Mouse (Mus musculus): Measurements from ENCODE around the gene Wdr64. TPM values are rescaled to one million over a fixed set of nuclear protein-coding genes. Genes with fewer than 3 reads are reported as not detected.

The Wdr64 gene
- polyA plus RNA-seq, 1 experiment from 2014 or later = not detected

- Histone ChIP-seq H3K9me3 (no peaks in the 10 kb centered on the region), H3K4me3 (no peak overlapping the region), H3K4me2 (no peak overlapping the region), H3K36me3 (no peaks in the 10 kb centered on the region), H3K27ac (no peak overlapping the region), H3K27me3 (no peaks in the 10 kb centered on the region), H3K4me1 (no peaks in the 10 kb centered on the region), H3K9ac (no peak overlapping the region)
- ATAC-seq (ENCODE audit: insufficient number of reproducible peaks, low FRiP score, low TSS enrichment, low read depth) = no peak
- WGBS = 73% methylated on average over 10 of the region's 10 CpGs
Observed at GRCm38 (mm10) chr1:175754576-175755364, 56.4 kb downstream of the Wdr64 start.

GRCm38 (mm10) chr1:175794668-175795067, 96.3 kb downstream of the Wdr64 start:
- Histone ChIP-seq H3K27me3 (no peaks in the 10 kb centered on the region), H3K27ac (no peak overlapping the region), H3K9me3 (no peaks in the 10 kb centered on the region), H3K4me1 (no peaks in the 10 kb centered on the region), H3K36me3 (no peaks in the 10 kb centered on the region), H3K4me3 (no peak overlapping the region), H3K9ac (no peak overlapping the region), H3K4me2 (no peak overlapping the region)
- 67% methylated on average over 2 of the region's 2 CpGs for WGBS
- no peak for ATAC-seq (ENCODE audit: insufficient number of reproducible peaks, low FRiP score, low TSS enrichment, low read depth)

GRCm38 (mm10) chr1:175808356-175808755, 110.0 kb downstream of the Wdr64 start:
- WGBS = 66% methylated on average over 5 of the region's 5 CpGs
- no peaks in the 10 kb centered on the region for H3K9me3 ChIP-seq
- ATAC-seq (ENCODE audit: insufficient number of reproducible peaks, low FRiP score, low TSS enrichment, low read depth) = no peak

GRCm38 (mm10) chr1:175811625-175812024, 113.2 kb downstream of the Wdr64 start:
- ATAC-seq (ENCODE audit: insufficient number of reproducible peaks, low FRiP score, low TSS enrichment, low read depth) = no peak
- no peaks in the 10 kb centered on the region for H3K9me3 ChIP-seq
- H3K9ac ChIP-seq = no peak overlapping the region
- H3K36me3 ChIP-seq = no peaks in the 10 kb centered on the region
- no peak overlapping the region for H3K4me2 ChIP-seq
- 21% methylated on average over 1 of the region's 1 CpGs for WGBS
- no peaks in the 10 kb centered on the region for H3K27me3 ChIP-seq
- H3K4me3 ChIP-seq = no peak overlapping the region
- no peak overlapping the region for H3K27ac ChIP-seq
- H3K4me1 ChIP-seq = no peaks in the 10 kb centered on the region

More at GRCm38 (mm10) chr1:175808356-175808755, 110.0 kb downstream of the Wdr64 start:
- Histone ChIP-seq H3K36me3 (no peaks in the 10 kb centered on the region), H3K27ac (no peak overlapping the region), H3K4me2 (no peak overlapping the region), H3K9ac (no peak overlapping the region), H3K27me3 (no peaks in the 10 kb centered on the region), H3K4me3 (no peak overlapping the region), H3K4me1 (no peaks in the 10 kb centered on the region)

DNA sequence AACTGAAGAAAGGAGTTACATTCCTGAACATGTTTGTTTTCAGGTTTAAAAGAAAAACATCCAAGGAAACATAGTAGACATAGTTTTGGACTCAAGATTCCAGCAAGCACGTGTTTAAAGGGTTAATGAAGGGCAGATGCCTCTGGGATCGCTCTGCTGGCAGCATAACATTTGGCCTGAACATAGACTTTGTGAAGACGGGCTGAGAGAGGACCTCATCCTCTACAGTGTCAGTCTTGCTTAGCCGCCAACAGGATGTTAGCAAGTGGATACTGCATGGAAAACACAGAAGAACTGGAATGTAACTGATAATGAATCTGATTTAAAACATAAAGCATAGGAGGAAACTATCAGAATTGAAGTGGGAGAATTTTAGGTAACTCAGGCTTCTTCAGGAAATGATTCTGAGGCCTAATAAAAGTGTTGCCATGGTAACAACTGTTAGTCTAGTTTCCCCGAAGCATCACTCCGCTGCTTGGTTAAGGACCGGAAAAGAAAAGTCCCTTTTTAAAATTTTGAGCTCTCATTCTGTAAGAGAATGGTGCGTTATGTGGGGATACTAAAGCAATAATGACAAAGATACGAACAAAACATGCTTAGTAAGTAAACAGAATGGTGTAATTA, 125.5 kb downstream of the Wdr64 start:
- Histone ChIP-seq H3K4me1 (no peaks in the 10 kb centered on the region), H3K27me3 (no peaks in the 10 kb centered on the region), H3K9me3 (no peaks in the 10 kb centered on the region), H3K36me3 (no peaks in the 10 kb centered on the region), H3K27ac (no peak overlapping the region), H3K9ac (no peak overlapping the region), H3K4me3 (no peak overlapping the region), H3K4me2 (no peak overlapping the region)
- 53% methylated on average over 9 of the region's 9 CpGs for WGBS
- ATAC-seq (ENCODE audit: insufficient number of reproducible peaks, low FRiP score, low TSS enrichment, low read depth) = no peak

- Histone ChIP-seq H3K27ac (no peak overlapping the region), H3K9me3 (no peaks in the 10 kb centered on the region), H3K9ac (no peak overlapping the region), H3K4me1 (no peaks in the 10 kb centered on the region), H3K27me3 (no peaks in the 10 kb centered on the region), H3K4me2 (no peak overlapping the region), H3K36me3 (no peaks in the 10 kb centered on the region), H3K4me3 (no peak overlapping the region)
- no peak for ATAC-seq (ENCODE audit: insufficient number of reproducible peaks, low FRiP score, low TSS enrichment, low read depth)
- WGBS = 87% methylated on average over 7 of the region's 7 CpGs
Observed at GRCm38 (mm10) chr1:175828539-175828938, 130.1 kb downstream of the Wdr64 start.

GRCm38 (mm10) chr1:175829220-175829619, 130.8 kb downstream of the Wdr64 start:
- H3K9ac ChIP-seq = no peak overlapping the region
- no peaks in the 10 kb centered on the region for H3K27me3 ChIP-seq
- WGBS = 80% methylated on average over 2 of the region's 2 CpGs
- H3K4me1 ChIP-seq = no peaks in the 10 kb centered on the region
- no peak overlapping the region for H3K4me2 ChIP-seq
- H3K9me3 ChIP-seq = no peaks in the 10 kb centered on the region
- ATAC-seq (ENCODE audit: insufficient number of reproducible peaks, low FRiP score, low TSS enrichment, low read depth) = no peak
- H3K4me3 ChIP-seq = no peak overlapping the region
- no peak overlapping the region for H3K27ac ChIP-seq
- no peaks in the 10 kb centered on the region for H3K36me3 ChIP-seq

GRCm38 (mm10) chr1:175855515-175855914, 157.1 kb downstream of the Wdr64 start:
- WGBS = 85% methylated on average over 1 of the region's 1 CpGs
- no peak overlapping the region for H3K9ac ChIP-seq
- no peaks in the 10 kb centered on the region for H3K27me3 ChIP-seq
- no peak for ATAC-seq (ENCODE audit: insufficient number of reproducible peaks, low FRiP score, low TSS enrichment, low read depth)
- H3K4me1 ChIP-seq = no peaks in the 10 kb centered on the region
- no peaks in the 10 kb centered on the region for H3K36me3 ChIP-seq
- no peak overlapping the region for H3K4me3 ChIP-seq
- no peak overlapping the region for H3K4me2 ChIP-seq
- H3K9me3 ChIP-seq = no peaks in the 10 kb centered on the region
- no peak overlapping the region for H3K27ac ChIP-seq

Other genes starting within 250 kb of the Wdr64 start
- 0.63 and 0.65 TPM in 2 replicates for gene Rgs7, start 206.1 kb upstream of the Wdr64 start, polyA plus RNA-seq (2015; fragmentation: Nextera tagmentation; extraction: Ambion mirVana)
- 0.16 and 0.31 TPM in 2 replicates for gene Kmo, start 78.2 kb upstream of the Wdr64 start, polyA plus RNA-seq (2015; fragmentation: Nextera tagmentation; extraction: Ambion mirVana)
- gene Fh1, start 73.0 kb upstream of the Wdr64 start, polyA plus RNA-seq (2015; fragmentation: Nextera tagmentation; extraction: Ambion mirVana) = 93.9 and 103 TPM in 2 replicates
- 4.8 and 5.3 TPM in 2 replicates for gene Opn3, start 5.8 kb upstream of the Wdr64 start, polyA plus RNA-seq (2015; fragmentation: Nextera tagmentation; extraction: Ambion mirVana)
- 1.4 and 1.5 TPM in 2 replicates for gene Chml, start 5.7 kb upstream of the Wdr64 start, polyA plus RNA-seq (2015; fragmentation: Nextera tagmentation; extraction: Ambion mirVana)
- gene Exo1, start 182.0 kb downstream of the Wdr64 start, polyA plus RNA-seq (2015; fragmentation: Nextera tagmentation; extraction: Ambion mirVana) = 48.4 and 49.4 TPM in 2 replicates
- not detected in 2 replicates for gene Gm38100, start 221.7 kb downstream of the Wdr64 start, polyA plus RNA-seq (2015; fragmentation: Nextera tagmentation; extraction: Ambion mirVana)